Mouse (Mus musculus) urinary bladder, adult 2 months (tissue): Measurements from ENCODE around the gene Qtrt1. TPM values are rescaled to one million over a fixed set of nuclear protein-coding genes. Genes with fewer than 3 reads are reported as not detected.

Experiments
- DNase-seq: peaks from one replicate; pipeline ENCODE4 v3.0.0; 2022; ENCODE audit warnings: low spot score
- polyA plus RNA-seq: library from polyadenylated mRNA; depleted of rRNA; stranded (reverse); fragments of >200 nt; gene quantifications from 2 replicates; pipeline ENCODE4 v1.2.3, GENCODE M21; 2012; rRNA removed

Gene Qtrt1
- 32.2 and 38.8 TPM in 2 replicates for polyA plus RNA-seq

DNA sequence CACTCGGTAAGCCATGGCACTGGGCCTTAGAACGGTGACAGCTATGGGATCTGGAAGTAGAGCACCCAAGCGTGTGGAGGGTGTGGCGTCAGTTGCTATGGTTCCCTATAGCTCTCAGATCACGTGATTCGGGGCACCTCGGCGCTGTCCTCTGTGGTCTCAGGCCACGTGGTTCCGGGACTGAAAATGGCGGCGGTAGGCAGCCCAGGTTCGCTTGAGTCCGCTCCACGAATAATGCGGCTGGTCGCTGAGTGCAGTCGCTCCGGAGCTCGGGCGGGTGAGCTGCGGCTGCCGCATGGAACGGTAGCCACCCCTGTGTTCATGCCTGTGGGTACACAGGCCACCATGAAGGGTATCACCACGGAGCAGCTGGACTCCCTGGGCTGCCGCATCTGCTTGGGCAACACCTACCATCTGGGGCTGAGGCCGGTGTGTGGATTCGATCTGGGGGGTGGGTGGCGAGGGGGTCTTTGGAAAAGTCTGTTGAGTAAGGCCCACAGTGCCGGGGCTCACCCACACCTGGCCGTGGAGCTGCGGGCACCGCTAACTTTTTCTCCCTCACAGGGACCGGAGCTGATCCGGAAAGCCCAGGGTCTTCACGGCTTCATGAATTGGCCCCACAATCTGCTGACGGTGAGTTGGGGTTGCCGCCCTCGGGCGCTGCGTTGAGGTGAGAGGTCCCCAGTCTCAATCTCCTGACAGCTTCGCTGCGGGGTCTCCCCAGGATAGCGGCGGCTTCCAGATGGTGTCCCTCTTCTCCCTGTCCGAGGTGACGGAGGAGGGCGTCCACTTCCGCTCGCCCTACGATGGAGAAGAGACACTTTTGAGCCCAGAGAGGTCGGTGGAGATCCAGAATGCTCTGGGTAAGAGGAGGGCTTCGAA, at the start of gene Qtrt1:
Qtrt1 (plus strand) TSS at position 169 of the 882 bp plus-strand sequence.
- peak; percentile 65 for DNase-seq

DNA sequence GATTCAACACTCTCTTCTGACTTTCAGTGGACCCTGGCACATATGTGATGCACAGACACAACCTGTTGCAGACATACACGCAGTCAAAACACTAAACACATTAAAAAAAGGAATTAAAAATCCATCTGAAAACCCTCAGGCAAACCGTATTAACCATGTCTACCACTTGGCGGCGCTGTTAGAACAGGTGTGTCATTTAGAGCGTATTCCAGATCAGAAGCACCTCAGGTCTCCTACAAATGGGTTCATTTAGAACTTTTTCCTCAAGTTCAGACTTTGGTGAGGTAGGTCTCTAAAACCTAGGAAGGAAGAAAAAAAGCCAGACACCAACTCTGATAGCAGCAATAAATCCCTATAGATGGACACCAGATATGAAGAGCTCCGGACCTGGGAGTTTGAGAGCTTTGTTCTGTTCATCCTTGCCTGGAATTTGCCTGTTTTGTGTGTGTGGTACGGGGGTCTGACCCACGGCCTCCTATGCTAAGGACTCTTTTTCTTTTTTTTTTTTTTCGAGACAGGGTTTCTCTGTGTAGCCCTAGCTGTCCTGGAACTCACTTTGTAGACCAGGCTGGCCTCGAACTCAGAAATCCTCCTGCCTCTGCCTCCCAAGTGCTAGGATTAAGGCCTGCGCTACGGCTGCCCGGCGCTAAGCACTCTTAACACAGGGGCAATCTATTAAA, 45.0 kb upstream of the Qtrt1 start:
- no peak for DNase-seq

DNA sequence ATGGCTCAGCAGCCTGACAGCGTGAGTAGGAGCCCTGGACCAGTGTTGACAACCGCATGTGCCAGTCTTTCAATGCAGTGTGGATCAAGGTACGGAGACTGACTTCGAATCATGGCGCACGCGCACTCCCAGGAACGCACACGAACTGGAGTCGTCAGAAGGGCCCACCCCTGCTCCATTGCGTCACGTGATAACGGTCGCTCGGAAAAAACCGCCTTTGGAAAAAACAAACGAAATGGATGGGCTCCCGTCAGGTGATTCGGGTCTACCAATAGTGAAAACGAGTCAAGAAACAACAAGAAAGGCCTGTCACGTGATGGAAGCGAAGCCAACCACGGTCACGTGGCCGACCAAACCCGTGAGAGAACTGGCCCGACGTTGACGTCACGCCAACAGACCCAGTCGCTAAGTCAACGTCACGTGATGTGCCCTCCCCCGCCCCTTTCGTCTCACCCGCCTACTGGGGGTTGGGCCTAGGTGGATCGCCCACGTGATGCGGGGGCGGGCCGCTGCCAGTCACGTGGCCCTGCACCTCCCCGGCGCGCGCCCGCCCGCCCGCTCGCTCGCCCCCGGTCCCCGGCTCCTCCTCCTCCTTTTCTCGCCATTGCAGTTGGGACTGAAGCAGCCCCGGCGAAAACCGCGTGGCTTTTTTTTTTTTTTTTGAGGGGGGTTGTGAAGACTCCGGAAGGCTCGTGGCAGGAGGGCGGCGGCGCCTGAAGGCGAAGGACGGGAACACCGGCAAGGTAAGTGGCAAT, 44.1 kb upstream of the Qtrt1 start, which contains the start of gene Ilf3:
Ilf3 (plus strand) TSS at position 515 of the 755 bp plus-strand sequence.
- DNase-seq = peak; percentile 94

DNA sequence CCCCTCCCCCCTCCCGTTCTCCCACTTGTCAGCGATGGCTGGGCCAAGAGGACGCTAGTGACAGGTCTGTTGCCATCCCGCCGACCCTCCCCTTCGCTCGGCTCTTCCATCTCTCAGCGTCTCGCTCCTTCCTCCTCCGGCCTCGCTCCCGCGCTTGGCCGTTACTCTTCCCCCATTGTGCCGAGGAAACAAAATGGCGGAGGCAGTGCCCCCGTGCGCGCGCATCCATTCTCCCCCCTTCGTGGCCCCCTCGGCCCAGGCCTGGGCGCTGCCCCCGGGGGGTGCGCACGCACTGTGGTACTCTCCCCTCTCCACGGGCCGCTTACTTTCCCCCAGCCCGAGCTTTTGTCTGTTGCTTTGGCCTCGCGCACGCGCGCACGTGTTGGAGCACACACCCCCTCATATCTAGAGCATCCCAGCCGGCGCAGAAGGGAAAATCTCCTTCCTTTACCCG, 43.5 kb upstream of the Qtrt1 start:
- DNase-seq = peak; percentile 57

DNA sequence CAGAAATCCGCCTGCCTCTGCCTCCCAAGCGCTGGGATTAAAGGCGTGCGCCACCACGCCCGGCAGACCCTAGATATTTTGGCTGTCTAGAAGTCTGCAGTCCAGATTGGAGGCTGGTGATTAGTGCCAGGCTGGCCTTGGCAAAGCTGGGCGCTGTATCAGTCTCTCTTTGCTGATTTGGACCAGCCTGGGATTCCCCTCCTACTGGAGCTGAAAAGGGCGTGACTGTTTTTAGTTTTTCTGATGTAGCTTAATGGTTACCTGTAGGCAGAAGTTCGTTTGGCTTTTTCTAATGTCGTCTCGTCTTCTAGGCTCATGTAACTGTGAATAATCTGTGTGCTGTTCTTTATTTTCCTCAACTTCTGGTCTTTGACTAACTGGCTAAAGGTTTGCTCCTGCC, 42.6 kb upstream of the Qtrt1 start:
- no peak for DNase-seq

DNA sequence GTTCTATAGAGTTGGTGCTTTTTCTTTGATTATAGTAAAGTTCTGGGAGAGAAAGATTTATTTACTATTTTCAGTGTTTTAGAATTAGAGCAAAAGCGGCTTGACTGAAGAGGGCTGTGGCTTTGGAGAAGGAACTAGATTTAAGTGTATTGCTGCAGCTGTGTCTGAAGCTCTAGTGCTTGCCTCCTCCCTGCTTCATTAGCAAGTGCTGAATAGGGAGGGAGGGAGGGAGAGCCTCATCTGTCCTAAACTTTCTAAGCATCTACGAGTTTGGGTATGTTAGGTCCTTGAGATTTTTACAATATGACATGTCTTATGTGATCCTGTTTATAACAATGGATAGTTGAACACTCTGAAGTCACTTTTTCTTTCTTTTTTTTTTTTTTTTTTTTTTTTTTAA, 40.8 kb upstream of the Qtrt1 start:
- DNase-seq = no peak

DNA sequence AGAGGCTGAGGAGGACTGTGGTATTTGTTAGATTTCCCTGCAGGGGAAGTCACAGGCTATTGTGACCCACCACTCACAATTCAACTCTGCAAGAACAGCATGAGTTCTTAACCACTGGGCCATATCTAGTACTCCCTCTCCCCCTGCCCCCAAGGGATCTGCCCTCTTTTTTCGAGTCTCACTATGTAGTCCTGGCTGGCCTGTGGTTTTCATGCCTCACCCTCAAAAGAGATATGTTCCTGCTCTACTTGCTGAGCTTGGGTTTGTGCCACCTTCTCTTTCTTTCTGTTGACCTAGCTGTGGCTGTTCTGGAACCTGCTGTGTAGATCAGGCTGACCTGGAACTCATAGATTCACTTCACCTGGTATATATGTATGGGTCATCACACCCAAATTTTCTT, 39.1 kb upstream of the Qtrt1 start:
- DNase-seq = no peak

DNA sequence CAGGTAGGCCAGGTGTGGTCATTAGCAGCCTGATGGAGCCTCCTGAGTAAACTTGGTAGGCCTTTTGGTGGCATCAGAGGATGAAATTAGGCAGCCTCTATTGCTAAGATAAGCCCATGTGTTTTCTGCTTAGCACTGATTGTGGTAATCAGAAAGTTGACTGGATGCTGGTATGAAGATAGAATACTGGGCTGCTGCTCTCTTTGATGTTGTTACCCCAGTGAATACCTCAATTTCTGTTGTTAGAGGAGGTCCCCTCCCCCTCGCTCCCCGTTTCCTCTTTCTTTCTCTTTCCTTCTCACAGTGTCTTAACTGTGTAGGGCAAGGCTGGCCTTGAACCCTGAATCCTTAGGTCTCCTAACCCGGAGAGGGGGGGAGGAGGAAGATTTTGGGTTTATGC, 32.4 kb upstream of the Qtrt1 start:
- no peak for DNase-seq

DNA sequence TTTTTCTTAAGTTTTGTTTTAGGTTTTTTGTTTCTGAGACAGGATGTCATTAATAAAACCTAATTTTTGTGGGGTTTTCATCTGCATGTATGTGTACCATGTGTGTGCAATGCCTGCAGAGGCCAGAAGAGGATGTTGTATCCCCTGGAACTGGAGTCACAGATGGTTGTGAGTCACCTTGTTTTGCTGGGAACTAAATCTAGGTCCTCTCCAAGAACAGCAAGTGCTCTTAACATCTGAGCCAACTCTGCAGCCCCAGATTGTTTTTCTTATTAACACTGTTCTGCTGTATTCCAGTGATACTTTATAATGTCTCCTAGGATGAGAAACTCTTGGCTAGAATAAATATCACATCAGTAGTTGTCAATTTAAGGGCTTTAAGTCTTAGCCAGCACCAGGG, 30.8 kb upstream of the Qtrt1 start:
- DNase-seq = no peak

DNA sequence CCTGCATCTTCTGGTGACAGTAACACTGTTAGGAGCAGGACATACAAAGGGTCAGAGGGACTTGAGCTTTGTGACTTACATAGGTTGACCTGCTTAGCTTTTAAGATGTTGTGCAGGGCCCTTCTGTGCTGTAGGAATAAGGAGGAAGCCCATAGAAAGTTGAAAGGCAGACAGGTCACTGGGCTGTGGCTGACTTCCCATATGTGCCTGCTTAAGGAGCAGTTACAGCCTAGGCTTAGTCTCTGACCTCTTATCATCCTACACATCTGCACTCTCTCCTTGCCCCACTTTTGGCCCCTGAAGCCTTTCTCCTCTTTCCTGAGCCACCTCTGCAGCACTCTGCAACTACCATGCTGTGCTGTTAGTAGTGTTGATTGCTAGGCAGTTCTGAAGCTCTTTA, 27.7 kb upstream of the Qtrt1 start:
- DNase-seq = no peak

DNA sequence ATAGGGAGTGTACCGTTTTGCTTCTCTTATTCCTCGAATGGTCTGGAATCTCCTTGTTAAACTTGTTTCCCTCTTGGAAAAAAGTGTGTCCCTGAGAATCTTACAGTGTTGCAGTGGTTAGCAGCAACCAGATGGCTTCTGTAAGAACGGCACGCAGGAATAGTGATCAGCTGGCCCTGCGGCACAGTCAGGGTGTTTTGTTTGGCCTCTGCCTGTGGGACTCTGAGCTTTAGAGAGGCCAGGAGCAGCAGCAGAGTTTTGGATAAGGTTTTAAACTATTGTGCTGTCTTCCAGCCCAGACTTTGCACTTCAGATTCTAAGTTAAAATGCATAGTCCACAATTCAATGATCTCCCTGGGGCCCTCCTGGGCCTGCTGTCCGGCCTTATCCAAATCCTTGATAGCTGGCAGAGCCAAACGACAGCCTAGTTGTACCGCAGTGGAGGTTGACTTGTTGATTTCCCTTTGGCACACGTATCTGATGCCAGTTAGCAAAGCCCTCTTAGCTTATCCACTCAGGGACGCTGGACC, 18.9 kb upstream of the Qtrt1 start:
- DNase-seq = no peak

DNA sequence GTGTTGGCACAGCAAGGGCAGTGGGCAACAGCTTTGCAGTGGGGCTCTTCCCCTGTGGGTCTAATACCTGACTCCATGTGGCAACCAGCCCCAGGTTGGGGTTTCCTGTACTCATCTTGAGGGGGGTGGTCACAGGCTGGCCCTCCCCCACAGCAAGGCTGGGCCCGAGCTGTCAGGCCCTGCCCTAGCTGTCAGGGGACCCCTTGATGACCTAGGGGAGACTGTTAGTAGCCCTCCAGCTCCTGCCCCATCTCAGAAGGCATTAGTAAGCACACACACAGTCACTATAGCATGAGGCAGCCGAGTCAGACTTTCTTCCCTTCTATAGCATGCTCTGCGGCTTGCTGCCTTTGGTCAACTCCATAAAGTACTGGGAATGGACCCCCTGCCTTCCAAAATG, 15.9 kb upstream of the Qtrt1 start:
- no peak for DNase-seq

DNA sequence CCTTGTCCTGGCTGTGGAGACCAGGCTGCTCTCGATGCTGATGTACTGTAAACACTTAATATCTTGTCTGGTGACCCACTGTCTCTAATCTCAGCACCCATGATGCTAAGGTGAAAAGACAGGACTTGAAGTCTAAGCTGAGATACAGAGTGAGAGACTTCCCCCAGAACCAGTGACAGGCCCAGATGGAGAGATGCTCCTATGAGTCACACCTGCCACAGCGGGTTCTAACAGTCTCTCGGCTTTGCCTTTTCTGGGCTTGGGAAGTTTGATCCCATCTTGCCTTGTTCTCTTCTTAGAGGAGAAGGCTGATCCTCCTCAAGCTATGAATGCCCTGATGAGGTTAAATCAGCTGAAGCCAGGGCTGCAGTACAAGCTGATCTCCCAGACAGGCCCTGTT, 14.5 kb upstream of the Qtrt1 start:
- DNase-seq = no peak

DNA sequence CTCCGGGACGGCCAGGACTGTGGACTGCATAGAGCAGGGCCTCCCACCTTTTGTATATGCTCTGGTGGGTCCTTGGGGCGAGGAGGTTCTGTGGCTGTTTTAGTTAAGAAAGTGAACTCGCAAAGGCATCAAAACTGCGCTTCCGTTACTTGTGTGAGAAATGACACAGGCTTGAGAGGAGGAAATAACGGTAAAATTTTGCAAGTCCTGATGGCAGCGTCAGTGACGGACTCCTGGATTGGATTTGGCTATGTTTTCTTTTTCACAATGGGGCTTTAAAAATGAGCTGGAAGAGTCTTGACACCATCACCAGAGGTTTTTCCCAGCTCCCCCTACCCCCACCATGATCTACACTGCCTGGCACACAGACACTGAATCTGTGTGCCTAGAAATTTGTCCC, 10.6 kb upstream of the Qtrt1 start:
- DNase-seq = no peak

DNA sequence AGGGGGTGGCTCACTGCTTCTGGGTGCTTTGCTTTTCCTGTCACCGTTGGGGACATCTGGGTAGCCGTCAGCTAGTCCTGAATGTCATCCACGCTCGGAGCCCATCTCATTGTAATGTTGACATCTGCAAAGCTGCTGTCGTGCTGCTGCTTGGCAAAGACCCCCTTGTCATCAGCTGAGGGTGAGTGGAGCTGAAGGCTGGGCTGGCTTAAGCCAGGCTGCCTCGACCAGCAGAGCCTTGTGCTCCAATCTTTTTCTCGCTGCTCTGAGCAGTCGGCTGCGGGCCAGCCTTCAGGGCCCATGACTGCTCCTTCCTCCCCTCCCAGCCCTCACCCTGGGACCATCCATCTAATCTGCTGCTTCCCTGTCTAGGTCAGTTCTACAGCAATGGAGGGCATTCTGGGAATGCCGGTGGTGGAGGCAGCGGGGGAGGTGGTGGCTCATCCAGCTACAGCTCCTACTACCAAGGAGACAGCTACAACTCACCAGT, 8.8 kb upstream of the Qtrt1 start:
- no peak for DNase-seq

DNA sequence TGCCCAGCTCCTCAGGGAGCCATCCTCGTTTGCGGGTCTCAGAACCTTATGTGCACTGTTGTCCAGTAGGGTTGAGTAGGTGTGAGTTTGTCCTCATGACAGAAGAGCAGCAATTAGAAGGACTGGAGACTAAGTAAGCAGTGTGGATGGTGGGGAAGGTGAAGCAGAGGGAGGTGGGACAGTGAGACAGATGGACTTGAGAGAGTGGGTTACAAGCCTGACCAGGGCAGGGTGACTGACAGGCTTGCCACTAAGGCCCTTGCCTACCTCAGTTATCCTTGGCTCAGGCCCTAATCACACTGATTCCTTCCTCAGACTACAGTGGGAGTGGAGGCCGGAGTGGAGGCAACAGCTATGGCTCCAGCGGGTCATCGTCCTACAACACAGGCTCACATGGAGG, 7.9 kb upstream of the Qtrt1 start:
- no peak for DNase-seq

DNA sequence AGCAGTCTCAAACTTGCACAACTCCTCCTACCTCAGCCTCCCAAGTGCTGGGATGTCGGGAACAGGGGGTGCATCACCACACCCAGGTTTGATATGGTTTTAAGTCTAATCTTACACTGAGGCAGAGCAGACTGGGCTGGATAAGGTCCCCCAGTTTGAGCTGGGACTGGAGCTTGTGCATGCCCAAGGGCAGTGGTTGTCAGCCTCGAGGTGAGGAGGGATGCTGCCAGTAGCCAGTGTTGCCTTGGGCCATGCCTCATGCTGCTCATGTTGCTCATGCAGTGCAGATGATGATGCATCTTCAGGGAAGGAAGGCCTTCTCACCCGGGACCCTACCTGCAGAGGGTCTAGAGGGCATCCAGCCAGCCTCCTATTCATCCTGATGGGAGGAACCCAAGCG, 6.1 kb upstream of the Qtrt1 start:
- no peak for DNase-seq

DNA sequence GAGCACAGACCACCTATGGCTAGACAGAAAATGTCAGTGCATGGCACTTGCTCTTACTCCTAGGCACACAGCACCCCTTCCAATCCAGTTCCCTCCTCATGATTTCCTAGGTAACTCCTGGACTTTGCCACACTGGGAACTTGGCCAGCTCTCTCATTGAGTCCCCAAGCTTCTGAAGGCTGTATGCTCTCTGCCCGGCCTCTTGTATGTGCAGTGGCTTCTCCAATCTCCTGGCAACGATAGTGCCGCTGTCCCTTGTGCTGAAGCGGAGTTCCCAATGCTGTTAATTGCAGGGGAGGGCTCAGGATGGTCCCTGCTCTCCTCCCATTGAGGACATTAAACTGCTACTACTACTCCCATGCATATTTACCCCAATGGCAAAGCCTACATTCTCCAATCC, 3.7 kb upstream of the Qtrt1 start:
- no peak for DNase-seq

DNA sequence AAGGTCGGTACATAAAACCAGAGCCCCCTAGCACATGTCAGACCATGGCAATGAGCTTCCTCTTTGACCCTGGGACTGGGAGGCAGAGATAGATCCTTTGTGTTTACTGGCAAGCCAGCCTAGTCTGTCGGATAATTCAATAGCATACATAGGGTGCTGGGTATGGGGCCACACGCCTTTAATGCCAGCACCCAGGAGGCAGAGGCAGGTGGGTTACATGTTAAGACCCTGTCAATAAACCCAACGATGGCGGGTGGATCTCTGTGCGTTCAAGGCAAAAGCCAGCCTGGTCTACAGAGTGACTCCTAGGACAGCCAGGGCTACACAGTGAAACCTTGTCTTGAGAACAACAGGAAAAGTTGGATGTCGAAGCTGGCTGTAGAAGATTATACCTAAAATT, 3.0 kb upstream of the Qtrt1 start:
- DNase-seq = no peak

DNA sequence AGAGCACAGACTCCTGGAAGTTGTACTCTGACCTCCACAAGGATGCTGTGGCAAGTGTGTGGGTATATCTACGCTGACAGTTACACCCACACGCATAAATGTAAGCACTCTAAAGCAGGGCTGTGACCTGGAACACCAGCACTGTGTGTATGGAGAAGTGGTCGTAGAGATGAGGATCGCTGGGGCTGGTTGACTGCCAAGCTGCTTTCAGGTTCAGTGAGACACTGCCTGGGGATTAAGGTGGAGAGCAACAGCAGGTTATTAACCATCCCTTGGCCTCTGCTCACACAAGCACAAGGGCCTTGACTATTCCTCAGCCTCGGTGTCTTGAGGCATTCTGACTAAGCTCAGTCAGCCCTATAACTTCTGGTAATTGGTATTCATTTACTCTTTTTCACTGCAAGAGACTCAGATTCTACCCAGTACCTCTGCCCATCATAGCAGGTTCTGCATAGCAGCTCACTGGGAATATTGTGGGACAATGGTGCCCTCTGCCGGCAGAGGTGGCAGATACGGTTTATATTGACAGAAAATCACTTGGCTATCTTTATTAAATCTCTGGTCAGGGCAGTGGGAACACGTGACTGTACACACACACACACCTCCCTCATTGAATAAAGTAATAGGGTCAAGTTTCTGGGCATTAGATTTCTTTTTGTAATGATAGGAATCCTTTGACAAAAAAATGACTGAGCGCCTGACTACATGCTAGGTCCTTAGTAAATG, 1.9 kb upstream of the Qtrt1 start:
- DNase-seq = peak; percentile 66

DNA sequence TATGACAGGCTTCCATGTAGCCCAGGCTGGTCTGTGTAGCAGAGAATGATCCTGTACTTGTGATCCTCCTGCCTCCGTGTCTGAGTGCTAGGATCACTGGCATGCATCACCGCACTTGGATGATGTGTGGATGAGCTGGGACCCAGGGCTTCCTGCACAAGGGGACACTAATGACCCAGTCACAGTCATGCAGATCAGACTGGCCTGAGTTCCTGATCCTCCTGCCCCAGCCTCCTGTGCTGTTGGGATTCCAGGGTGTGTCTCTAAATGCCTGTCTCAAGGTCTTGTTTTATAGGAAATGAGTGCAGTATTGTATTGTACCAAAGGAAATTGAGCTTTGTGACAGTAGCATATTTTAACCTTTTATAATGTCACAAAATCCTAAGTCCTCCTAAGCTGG, 6.2 kb downstream of the Qtrt1 start:
- no peak for DNase-seq
